Mouse (Mus musculus) kidney, embryonic 16.5 days (tissue): ENCODE results near the gene Nos2. TPM values are rescaled to one million over a fixed set of nuclear protein-coding genes. Genes with fewer than 3 reads are reported as not detected.

ENCODE experiments used
- ATAC-seq: fragments of 200-750 bp; cut with Nextera tagmentation; 2 replicates; pipeline ENCODE4 v1.8.0; 2017; ENCODE audit warnings: moderate TSS enrichment; ENCODE audit not compliant: low FRiP score, low TSS enrichment
- H3K27ac ChIP-seq: fragments of 300-500 bp; sonication (generic); 2 replicates; pipeline ENCODE4 v1.5.1; 2014; ENCODE audit warnings: low read length
- H3K27me3 ChIP-seq: fragments of 300-500 bp; sonication (generic); 2 replicates; pipeline ENCODE4 v1.6.1; 2014; ENCODE audit warnings: low read length, control low read depth, mixed read lengths; ENCODE audit not compliant: insufficient read depth
- H3K36me3 ChIP-seq: fragments of 300-500 bp; sonication (generic); 2 replicates; pipeline ENCODE4 v1.6.1; 2014; ENCODE audit warnings: low read length, control low read depth, mixed read lengths; ENCODE audit not compliant: insufficient read depth
- H3K4me1 ChIP-seq: fragments of 300-500 bp; sonication (generic); 2 replicates; pipeline ENCODE4 v1.6.1; 2014; ENCODE audit warnings: low read length, control low read depth, mixed read lengths; ENCODE audit not compliant: insufficient read depth
- H3K4me2 ChIP-seq: fragments of 300-500 bp; sonication (generic); replicated peaks from 2 replicates; pipeline ENCODE4 v1.6.1; 2014; ENCODE audit warnings: low read depth, low read length
- H3K4me3 ChIP-seq: fragments of 300-500 bp; sonication (generic); 2 replicates; pipeline ENCODE4 v1.5.1; 2014; ENCODE audit warnings: mild to moderate bottlenecking, low read length
- H3K9ac ChIP-seq: fragments of 300-500 bp; sonication (generic); replicated peaks from 2 replicates; pipeline ENCODE4 v1.6.1; 2014; ENCODE audit warnings: low read length
- H3K9me3 ChIP-seq: fragments of 300-500 bp; sonication (generic); 2 replicates; pipeline ENCODE4 v1.6.1; 2016; ENCODE audit warnings: low read length, control low read depth
- WGBS: fragments of 180-500 bp; shearing (Covaris S2); extraction: QIAGEN DNeasy Blood & Tissue Kit; methylation state at CpG from one replicate; pipeline ENCODE4 v1.1.7; 2014; 5-methylcytosine and 5-hydroxymethylcytosine counted together
- polyA plus RNA-seq: library from polyadenylated mRNA; unstranded; fragments of >200 nt; fragmentation: Nextera tagmentation; extraction: Ambion mirVana; gene quantifications from 2 replicates; pipeline ENCODE4 v1.2.1, GENCODE M21; 2015

Nos2 gene
- polyA plus RNA-seq, 1 experiment from 2014 or later, result 2.1 TPM

- H3K4me1 ChIP-seq, result 0 out of 2 replicates have a peak, but pooled peaks cover 8% of the 10 kb centered on the region
- no peak overlapping the region for H3K4me3 ChIP-seq
- 30% methylated on average over 6 of the region's 6 CpGs for WGBS
- H3K27me3 ChIP-seq, result no peaks in the 10 kb centered on the region
- no peaks in the 10 kb centered on the region for H3K36me3 ChIP-seq
- H3K9me3 ChIP-seq, result no peaks in the 10 kb centered on the region
- no peak for ATAC-seq
- no peak overlapping the region for H3K9ac ChIP-seq
- H3K4me2 ChIP-seq, result no peak overlapping the region
- H3K27ac ChIP-seq, result no peak overlapping the region
Observed at GRCm38 (mm10) chr11:78972328-78972727, 51.7 kb downstream of the Nos2 start.

- no peak overlapping the region for H3K27ac ChIP-seq
- H3K36me3 ChIP-seq, result no peaks in the 10 kb centered on the region
- WGBS, result 59% methylated on average over 8 of the region's 8 CpGs
- H3K4me2 ChIP-seq, result no peak overlapping the region
- H3K4me3 ChIP-seq, result no peak overlapping the region
- H3K9ac ChIP-seq, result no peak overlapping the region
- no peaks in the 10 kb centered on the region for H3K9me3 ChIP-seq
- 0 out of 2 replicates have a peak, but pooled peaks cover 8% of the 10 kb centered on the region for H3K4me1 ChIP-seq
- ATAC-seq, result no peak
- H3K27me3 ChIP-seq, result no peaks in the 10 kb centered on the region
Observed at GRCm38 (mm10) chr11:78972811-78973351, 52.3 kb downstream of the Nos2 start.

GRCm38 (mm10) chr11:78973381-78974150 is 53.0 kb downstream of the Nos2 start:
- Histone ChIP-seq H3K4me1 (0 out of 2 replicates have a peak, but pooled peaks cover 8% of the 10 kb centered on the region), H3K4me3 (no peak overlapping the region), H3K4me2 (no peak overlapping the region), H3K27ac (no peak overlapping the region), H3K9ac (no peak overlapping the region), H3K27me3 (no peaks in the 10 kb centered on the region), H3K36me3 (no peaks in the 10 kb centered on the region), H3K9me3 (no peaks in the 10 kb centered on the region)
- ATAC-seq, result no peak
- WGBS, result 63% methylated on average over 17 of the region's 17 CpGs

GRCm38 (mm10) chr11:78976731-78977510 is 56.3 kb downstream of the Nos2 start:
- Histone ChIP-seq H3K4me2 (no peak overlapping the region), H3K36me3 (no peaks in the 10 kb centered on the region), H3K9ac (no peak overlapping the region), H3K4me1 (0 out of 2 replicates have a peak, but pooled peaks cover 8% of the 10 kb centered on the region), H3K27me3 (no peaks in the 10 kb centered on the region), H3K27ac (no peak overlapping the region), H3K9me3 (no peaks in the 10 kb centered on the region), H3K4me3 (no peak overlapping the region)
- no peak for ATAC-seq
- WGBS, result 83% methylated on average over 8 of the region's 8 CpGs

GRCm38 (mm10) chr11:78978176-78979019 is 57.8 kb downstream of the Nos2 start:
- WGBS, result 81% methylated on average over 12 of the region's 12 CpGs
- Histone ChIP-seq H3K36me3 (no peaks in the 10 kb centered on the region), H3K27ac (no peak overlapping the region), H3K9me3 (no peaks in the 10 kb centered on the region), H3K4me1 (0 out of 2 replicates have a peak, but pooled peaks cover under 1% of the 10 kb centered on the region), H3K9ac (no peak overlapping the region), H3K4me3 (no peak overlapping the region), H3K27me3 (no peaks in the 10 kb centered on the region), H3K4me2 (no peak overlapping the region)
- no peak for ATAC-seq

- H3K27me3 ChIP-seq, result no peaks in the 10 kb centered on the region
- H3K36me3 ChIP-seq, result no peaks in the 10 kb centered on the region
- 0 out of 2 replicates have a peak, but pooled peaks cover 4% of the 10 kb centered on the region for H3K4me1 ChIP-seq
- H3K4me2 ChIP-seq, result no peak overlapping the region
- H3K9me3 ChIP-seq, result no peaks in the 10 kb centered on the region
- H3K27ac ChIP-seq, result no peak overlapping the region
- ATAC-seq, result no peak
- no peak overlapping the region for H3K9ac ChIP-seq
- 80% methylated on average over 4 of the region's 4 CpGs for WGBS
- no peak overlapping the region for H3K4me3 ChIP-seq
Observed at GRCm38 (mm10) chr11:78980083-78980634, 59.6 kb downstream of the Nos2 start.

- H3K4me1 ChIP-seq, result 0 out of 2 replicates have a peak, but pooled peaks cover 5% of the 10 kb centered on the region
- WGBS, result 68% methylated on average over 2 of the region's 2 CpGs
- H3K9me3 ChIP-seq, result no peaks in the 10 kb centered on the region
- no peaks in the 10 kb centered on the region for H3K27me3 ChIP-seq
- no peak for ATAC-seq
- no peak overlapping the region for H3K9ac ChIP-seq
- H3K36me3 ChIP-seq, result no peaks in the 10 kb centered on the region
- H3K27ac ChIP-seq, result no peak overlapping the region
- no peak overlapping the region for H3K4me2 ChIP-seq
- no peak overlapping the region for H3K4me3 ChIP-seq
Observed at GRCm38 (mm10) chr11:78982042-78982441, 61.5 kb downstream of the Nos2 start.

- no peak for ATAC-seq
- Histone ChIP-seq H3K9ac (no peak overlapping the region), H3K9me3 (no peaks in the 10 kb centered on the region), H3K4me2 (no peak overlapping the region), H3K4me1 (0 out of 2 replicates have a peak, but pooled peaks cover 5% of the 10 kb centered on the region), H3K27ac (no peak overlapping the region), H3K36me3 (no peaks in the 10 kb centered on the region), H3K4me3 (no peak overlapping the region), H3K27me3 (no peaks in the 10 kb centered on the region)
- WGBS, result 76% methylated on average over 12 of the region's 12 CpGs
Observed at GRCm38 (mm10) chr11:78982513-78983291, 62.1 kb downstream of the Nos2 start.
